Mouse (Mus musculus): ENCODE data around the gene Sez6. TPM values are rescaled to one million over a fixed set of nuclear protein-coding genes. Genes with fewer than 3 reads are reported as not detected.

Gene Sez6
- 169 and 190 TPM in 2 replicates for polyA plus RNA-seq (2012; rRNA removed)

- peak; percentile 44 to 86 for DNase-seq (ENCODE audit: extremely low spot score in 1 of 2, low spot score in 1 of 2)
Measured at GRCm38 (mm10) chr11:77930751-77931540, at the start of gene Sez6. Sez6 (plus strand) TSS chr11:77930800.

- DNase-seq (ENCODE audit: extremely low spot score in 1 of 2, low spot score in 1 of 2): no peak
Measured at GRCm38 (mm10) chr11:77884524-77885245, 45.9 kb upstream of the Sez6 start.

GRCm38 (mm10) chr11:77885246-77885575, 45.4 kb upstream of the Sez6 start:
- DNase-seq (ENCODE audit: extremely low spot score in 1 of 2, low spot score in 1 of 2): no peak

GRCm38 (mm10) chr11:77887373-77887960, 43.1 kb upstream of the Sez6 start:
- DNase-seq (ENCODE audit: extremely low spot score in 1 of 2, low spot score in 1 of 2): peak in 1 of 2 experiments; percentile 62

- DNase-seq (ENCODE audit: extremely low spot score in 1 of 2, low spot score in 1 of 2): no peak
Measured at GRCm38 (mm10) chr11:77888846-77889245, 41.8 kb upstream of the Sez6 start.

GRCm38 (mm10) chr11:77889484-77889883, 41.1 kb upstream of the Sez6 start:
- DNase-seq (ENCODE audit: extremely low spot score in 1 of 2, low spot score in 1 of 2): no peak

GRCm38 (mm10) chr11:77890648-77891258, 39.8 kb upstream of the Sez6 start:
- DNase-seq (ENCODE audit: extremely low spot score in 1 of 2, low spot score in 1 of 2): no peak

- DNase-seq (ENCODE audit: extremely low spot score in 1 of 2, low spot score in 1 of 2): no peak
Measured at GRCm38 (mm10) chr11:77892883-77893282, 37.7 kb upstream of the Sez6 start.

- DNase-seq (ENCODE audit: extremely low spot score in 1 of 2, low spot score in 1 of 2): no peak
Measured at GRCm38 (mm10) chr11:77893283-77893682, 37.3 kb upstream of the Sez6 start.

GRCm38 (mm10) chr11:77893787-77894718, 36.5 kb upstream of the Sez6 start, which contains the start of gene Pipox:
Pipox (minus strand) TSS chr11:77894096.
- DNase-seq (ENCODE audit: extremely low spot score in 1 of 2, low spot score in 1 of 2): peak; percentile 74 to 81

GRCm38 (mm10) chr11:77894967-77895366, 35.6 kb upstream of the Sez6 start:
- DNase-seq (ENCODE audit: extremely low spot score in 1 of 2, low spot score in 1 of 2): no peak

GRCm38 (mm10) chr11:77896011-77896410, 34.6 kb upstream of the Sez6 start:
- DNase-seq (ENCODE audit: extremely low spot score in 1 of 2, low spot score in 1 of 2): no peak

- no peak for DNase-seq (ENCODE audit: extremely low spot score in 1 of 2, low spot score in 1 of 2)
Measured at GRCm38 (mm10) chr11:77896480-77896819, 34.1 kb upstream of the Sez6 start.

GRCm38 (mm10) chr11:77896820-77897805, 33.5 kb upstream of the Sez6 start:
- peak in 1 of 2 experiments; percentile 32 for DNase-seq (ENCODE audit: extremely low spot score in 1 of 2, low spot score in 1 of 2)

GRCm38 (mm10) chr11:77900187-77900586, 30.4 kb upstream of the Sez6 start:
- no peak for DNase-seq (ENCODE audit: extremely low spot score in 1 of 2, low spot score in 1 of 2)

- no peak for DNase-seq (ENCODE audit: extremely low spot score in 1 of 2, low spot score in 1 of 2)
Measured at GRCm38 (mm10) chr11:77900696-77901095, 29.9 kb upstream of the Sez6 start.

GRCm38 (mm10) chr11:77901366-77901765, 29.2 kb upstream of the Sez6 start:
- DNase-seq (ENCODE audit: extremely low spot score in 1 of 2, low spot score in 1 of 2): no peak

- DNase-seq (ENCODE audit: extremely low spot score in 1 of 2, low spot score in 1 of 2): peak in 1 of 2 experiments; percentile 71
Measured at GRCm38 (mm10) chr11:77901775-77902355, 28.7 kb upstream of the Sez6 start.

Measured in frontal cortex, adult 2 months (tissue).